Mouse (Mus musculus) midbrain, embryonic 16.5 days (tissue): ENCODE results near the gene Rilpl1. TPM values are rescaled to one million over a fixed set of nuclear protein-coding genes. Genes with fewer than 3 reads are reported as not detected.

Experiments
- ATAC-seq: fragments of 200-750 bp; cut with Nextera tagmentation; 2 replicates; pipeline ENCODE4 v1.8.0; 2017; ENCODE audit warnings: moderate TSS enrichment
- H3K27ac ChIP-seq: fragments of 300-500 bp; sonication (generic); 2 replicates; pipeline ENCODE4 v1.5.1; 2014; ENCODE audit warnings: mild to moderate bottlenecking, low read length, mixed read lengths
- H3K27me3 ChIP-seq: fragments of 300-500 bp; sonication (generic); 2 replicates; pipeline ENCODE4 v1.6.1; 2014; ENCODE audit warnings: low read depth, low read length, mixed read lengths; ENCODE audit not compliant: control insufficient read depth, insufficient read depth
- H3K36me3 ChIP-seq: fragments of 300-500 bp; sonication (generic); 2 replicates; pipeline ENCODE4 v1.6.1; 2014; ENCODE audit warnings: mild to moderate bottlenecking, low read length, moderate library complexity, mixed read lengths; ENCODE audit not compliant: control insufficient read depth, insufficient read depth
- H3K4me1 ChIP-seq: fragments of 300-500 bp; sonication (generic); 2 replicates; pipeline ENCODE4 v1.6.1; 2014; ENCODE audit warnings: mild to moderate bottlenecking, low read length, mixed read lengths; ENCODE audit not compliant: control insufficient read depth, insufficient read depth
- H3K4me2 ChIP-seq: fragments of 300-500 bp; sonication (generic); 2 replicates; pipeline ENCODE4 v1.6.1; 2014; ENCODE audit warnings: mild to moderate bottlenecking, low read length, mixed read lengths
- H3K4me3 ChIP-seq: fragments of 300-500 bp; sonication (generic); 2 replicates; pipeline ENCODE4 v1.5.1; 2014; ENCODE audit warnings: low read depth, mild to moderate bottlenecking, low read length, moderate library complexity, mixed read lengths
- H3K9ac ChIP-seq: fragments of 300-500 bp; sonication (generic); 2 replicates; pipeline ENCODE4 v1.6.1; 2014; ENCODE audit warnings: low read depth, low read length, mixed read lengths
- H3K9me3 ChIP-seq: fragments of 300-500 bp; sonication (generic); replicated peaks from 2 replicates; pipeline ENCODE4 v1.6.1; 2014; ENCODE audit warnings: mild to moderate bottlenecking, low read length, mixed read lengths; ENCODE audit not compliant: control insufficient read depth, poor library complexity, severe bottlenecking
- WGBS: fragments of 180-500 bp; shearing (Covaris S2); extraction: QIAGEN DNeasy Blood & Tissue Kit; methylation state at CpG from one replicate; pipeline ENCODE4 v1.1.7; 2014; 5-methylcytosine and 5-hydroxymethylcytosine counted together
- polyA plus RNA-seq: library from polyadenylated mRNA; unstranded; fragments of >200 nt; fragmentation: Nextera tagmentation; extraction: Ambion mirVana; gene quantifications from 2 replicates; pipeline ENCODE4 v1.2.1, GENCODE M21; 2015

Gene Rilpl1
- 10.6 and 11.7 TPM in 2 replicates for polyA plus RNA-seq

DNA sequence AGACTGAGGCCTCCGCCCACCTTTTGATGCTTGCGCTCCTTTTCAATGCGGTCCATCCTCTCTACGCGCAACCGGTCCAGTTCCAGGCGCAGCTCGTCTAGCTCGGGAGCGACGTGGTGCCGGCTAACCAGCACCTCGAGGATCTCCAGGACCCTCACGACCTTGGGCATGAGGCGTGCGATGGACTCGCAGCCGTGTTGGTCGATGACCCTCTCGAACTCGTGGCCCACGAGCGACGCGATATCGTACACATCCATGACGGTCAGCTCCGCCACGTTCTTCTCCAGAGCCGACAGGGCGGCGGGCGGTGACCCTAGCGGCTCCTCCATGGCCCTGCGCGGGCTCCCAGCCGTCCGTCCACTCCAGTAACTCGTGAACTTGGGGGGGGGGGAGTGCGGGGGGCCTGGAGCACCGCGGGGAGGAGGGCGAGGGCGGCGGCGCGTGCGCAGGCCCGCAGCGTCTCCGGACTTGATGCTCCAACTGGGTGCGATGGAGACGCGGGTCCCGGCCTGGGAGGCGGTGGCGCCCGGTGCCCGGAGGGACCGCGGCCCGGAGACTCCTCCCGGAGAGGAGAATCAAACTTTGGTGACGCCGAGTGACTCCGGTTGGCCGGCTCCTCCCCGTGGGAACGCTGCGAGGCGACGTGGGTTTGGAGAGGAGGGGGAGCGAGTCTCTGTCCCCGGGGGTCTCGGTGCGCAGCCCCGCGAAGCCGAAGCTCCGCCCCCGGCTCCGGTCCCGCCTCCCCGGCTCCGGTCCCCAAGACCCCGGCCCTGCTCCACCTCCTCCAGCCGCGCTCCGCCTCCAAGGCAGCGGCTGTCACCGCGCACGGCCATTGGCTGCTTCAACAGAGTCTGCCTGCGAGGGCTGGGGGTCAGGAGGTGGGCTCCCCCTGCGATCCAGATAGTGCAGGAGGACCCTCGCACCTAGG lies at the start of gene Rilpl1:
Rilpl1 (minus strand) TSS at position 737 of the 928 bp plus-strand sequence.
- Histone ChIP-seq H3K36me3 (no peaks in the 10 kb centered on the region; the same call in 1 of the 2 replicates), H3K27me3 (no peaks in the 10 kb centered on the region), H3K27ac (peak within 1 kb of the TSS; percentile 79), H3K9me3 (no peaks in the 10 kb centered on the region), H3K9ac (peak within 1 kb of the TSS; percentile 84), H3K4me2 (peak within 1 kb of the TSS; percentile 87), H3K4me3 (peak within 1 kb of the TSS; percentile 82), H3K4me1 (peaks cover 20% of the 10 kb centered on the region)
- under 1% methylated on average over 84 of the region's 96 CpGs for WGBS
- ATAC-seq, result peak; percentile 94

DNA sequence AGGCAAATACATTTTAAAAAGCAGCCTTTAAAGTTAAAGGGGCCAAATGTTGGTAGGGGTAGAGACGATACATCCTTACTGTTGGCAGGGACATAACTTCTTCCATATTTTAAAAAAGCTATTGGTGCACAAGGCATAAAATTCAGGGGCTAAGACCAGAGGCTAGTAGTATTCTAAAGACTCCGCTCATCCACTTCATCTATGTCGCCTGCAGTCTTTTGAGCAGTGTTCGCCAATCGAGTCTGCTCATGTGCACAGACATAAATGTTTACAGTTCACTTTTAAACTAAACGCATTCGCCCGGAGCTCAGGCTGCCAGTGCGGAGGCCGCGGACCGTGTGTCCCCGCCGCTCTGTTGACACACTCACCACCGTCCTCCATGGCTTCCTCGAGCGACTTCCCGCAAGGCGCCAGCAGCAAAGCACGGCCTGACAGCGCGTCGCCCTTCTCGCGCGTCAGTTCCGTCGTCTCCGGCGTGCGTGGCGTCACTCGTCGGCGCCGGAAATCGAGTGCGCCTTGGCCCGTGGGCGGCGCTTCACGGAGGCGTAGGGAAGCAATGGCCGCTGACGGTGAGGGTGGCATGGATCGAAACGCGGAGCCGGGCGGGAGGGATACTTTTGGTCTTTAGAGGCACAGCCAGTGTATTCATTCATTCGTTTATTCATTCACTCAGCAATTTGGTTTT lies 47.6 kb upstream of the Rilpl1 start, which contains the start of the genes Eif2b1 and Gtf2h3:
Eif2b1 (minus strand) TSS at position 499 of the 685 bp plus-strand sequence.
Gtf2h3 (plus strand) TSS at position 508 of the 685 bp plus-strand sequence.
- no peaks in the 10 kb centered on the region for H3K9me3 ChIP-seq
- ATAC-seq, result peak; percentile 92
- H3K4me3 ChIP-seq, result peak within 1 kb of the TSS; percentile 82
- H3K4me1 ChIP-seq, result peaks cover 25% of the 10 kb centered on the region
- H3K27me3 ChIP-seq, result no peaks in the 10 kb centered on the region
- peak within 1 kb of the TSS; percentile 99 for H3K4me2 ChIP-seq
- peak within 1 kb of the TSS; percentile 81 for H3K9ac ChIP-seq
- peak within 1 kb of the TSS; percentile 43 for H3K27ac ChIP-seq
- H3K36me3 ChIP-seq, result peaks cover 19% of the 10 kb centered on the region
- whole genome bisulfite sequencing, result 1% methylated on average over 51 of the region's 51 CpGs

DNA sequence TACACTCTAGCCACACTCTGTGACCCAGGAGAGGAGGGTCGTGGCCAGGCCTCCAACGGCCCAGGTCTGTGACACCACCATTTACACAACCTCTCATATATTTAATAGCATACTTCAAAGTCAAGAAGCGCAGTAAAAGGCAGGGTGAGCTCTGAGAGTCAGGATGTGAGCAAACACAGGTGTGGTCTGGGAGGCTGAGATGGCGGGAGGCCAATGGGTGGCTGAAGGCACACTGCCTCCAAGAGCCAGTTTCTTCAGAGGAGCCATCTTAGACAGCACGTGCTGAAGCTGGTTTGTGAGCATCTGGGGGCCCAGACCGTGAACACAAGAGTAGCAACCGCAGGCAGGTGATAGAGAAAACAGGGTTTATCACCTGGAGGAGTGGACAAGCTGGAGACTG lies 44.3 kb upstream of the Rilpl1 start:
- Histone ChIP-seq H3K27me3 (no peaks in the 10 kb centered on the region), H3K27ac (no peak overlapping the region), H3K4me3 (no peak overlapping the region), H3K4me1 (peaks cover 20% of the 10 kb centered on the region), H3K9ac (no peak overlapping the region), H3K36me3 (peaks cover 42% of the 10 kb centered on the region), H3K9me3 (no peaks in the 10 kb centered on the region), H3K4me2 (no peak overlapping the region)
- 93% methylated on average over 7 of the region's 7 CpGs for WGBS
- no peak for ATAC-seq

DNA sequence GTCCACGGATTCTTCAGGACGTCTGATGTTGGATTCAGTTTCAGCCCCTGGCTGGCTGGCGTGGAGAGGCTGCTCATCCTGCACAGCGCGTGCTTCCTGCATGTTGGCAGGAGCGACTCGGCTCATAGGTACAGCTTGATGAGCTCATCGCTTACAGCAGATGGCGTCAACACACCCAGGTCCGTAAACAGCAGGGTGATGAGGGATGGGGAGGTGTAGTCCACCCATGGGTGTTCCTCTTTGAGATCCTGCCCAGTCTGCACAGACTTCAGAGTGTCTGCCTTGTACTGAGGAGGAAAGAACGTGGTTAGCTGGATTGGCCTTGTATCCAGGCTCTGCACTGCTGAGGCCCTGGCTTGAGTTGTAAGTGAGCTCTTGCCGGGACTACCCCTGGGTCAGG lies 39.9 kb upstream of the Rilpl1 start:
- no peak overlapping the region for H3K4me3 ChIP-seq
- H3K36me3 ChIP-seq, result peaks cover 64% of the 10 kb centered on the region
- no peak overlapping the region for H3K4me2 ChIP-seq
- no peak overlapping the region for H3K27ac ChIP-seq
- no peaks in the 10 kb centered on the region for H3K9me3 ChIP-seq
- no peak overlapping the region for H3K9ac ChIP-seq
- 88% methylated on average over 12 of the region's 12 CpGs for WGBS
- H3K4me1 ChIP-seq, result no peaks in the 10 kb centered on the region
- ATAC-seq, result no peak
- H3K27me3 ChIP-seq, result no peaks in the 10 kb centered on the region

DNA sequence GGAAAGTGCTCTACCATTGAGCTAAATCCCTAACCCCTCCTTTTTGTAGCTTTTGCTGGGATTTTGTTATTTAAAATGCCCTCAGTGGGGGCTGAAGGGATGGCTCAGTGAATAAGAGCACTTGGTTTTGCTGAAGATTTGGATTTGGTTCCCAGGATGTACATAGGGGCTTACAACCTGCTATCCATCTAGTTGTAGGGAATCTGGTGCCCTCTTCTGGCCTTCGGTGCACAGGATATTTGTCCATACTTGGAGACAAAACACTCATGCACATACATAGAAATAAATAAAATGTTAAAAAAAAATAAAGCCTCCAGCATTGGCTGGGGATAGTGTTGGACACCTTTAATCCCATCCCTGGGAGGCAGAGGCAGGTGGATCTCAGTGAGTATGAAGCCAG lies 24.0 kb upstream of the Rilpl1 start:
- peaks cover 11% of the 10 kb centered on the region for H3K4me1 ChIP-seq
- H3K4me2 ChIP-seq, result no peak overlapping the region
- H3K27ac ChIP-seq, result no peak overlapping the region
- ATAC-seq, result no peak
- WGBS, result 78% methylated on average over 1 of the region's 1 CpGs
- no peak overlapping the region for H3K9ac ChIP-seq
- no peaks in the 10 kb centered on the region for H3K9me3 ChIP-seq
- H3K27me3 ChIP-seq, result no peaks in the 10 kb centered on the region
- peaks cover 30% of the 10 kb centered on the region for H3K36me3 ChIP-seq
- H3K4me3 ChIP-seq, result no peak overlapping the region

DNA sequence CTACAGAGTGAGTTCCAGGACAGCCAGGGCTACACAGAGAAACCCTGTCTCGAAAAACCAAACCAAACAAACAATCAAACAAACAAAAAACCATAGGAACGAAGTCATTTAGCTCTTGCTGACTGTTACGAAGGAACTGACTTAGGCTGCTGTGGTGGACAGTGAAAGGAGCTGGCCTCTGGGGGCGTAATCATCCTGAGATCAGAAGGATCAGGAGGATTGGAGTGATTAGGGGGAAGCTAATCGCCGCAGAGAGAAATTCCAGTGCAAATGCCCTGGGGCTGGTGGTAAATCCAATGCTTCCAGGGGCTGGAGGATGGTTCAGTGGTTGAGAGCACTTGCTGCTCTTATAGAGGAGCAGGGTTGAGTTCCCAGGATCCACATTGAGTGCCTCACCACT lies 22.4 kb upstream of the Rilpl1 start:
- WGBS, result 65% methylated on average over 6 of the region's 6 CpGs
- peaks cover 22% of the 10 kb centered on the region for H3K36me3 ChIP-seq

DNA sequence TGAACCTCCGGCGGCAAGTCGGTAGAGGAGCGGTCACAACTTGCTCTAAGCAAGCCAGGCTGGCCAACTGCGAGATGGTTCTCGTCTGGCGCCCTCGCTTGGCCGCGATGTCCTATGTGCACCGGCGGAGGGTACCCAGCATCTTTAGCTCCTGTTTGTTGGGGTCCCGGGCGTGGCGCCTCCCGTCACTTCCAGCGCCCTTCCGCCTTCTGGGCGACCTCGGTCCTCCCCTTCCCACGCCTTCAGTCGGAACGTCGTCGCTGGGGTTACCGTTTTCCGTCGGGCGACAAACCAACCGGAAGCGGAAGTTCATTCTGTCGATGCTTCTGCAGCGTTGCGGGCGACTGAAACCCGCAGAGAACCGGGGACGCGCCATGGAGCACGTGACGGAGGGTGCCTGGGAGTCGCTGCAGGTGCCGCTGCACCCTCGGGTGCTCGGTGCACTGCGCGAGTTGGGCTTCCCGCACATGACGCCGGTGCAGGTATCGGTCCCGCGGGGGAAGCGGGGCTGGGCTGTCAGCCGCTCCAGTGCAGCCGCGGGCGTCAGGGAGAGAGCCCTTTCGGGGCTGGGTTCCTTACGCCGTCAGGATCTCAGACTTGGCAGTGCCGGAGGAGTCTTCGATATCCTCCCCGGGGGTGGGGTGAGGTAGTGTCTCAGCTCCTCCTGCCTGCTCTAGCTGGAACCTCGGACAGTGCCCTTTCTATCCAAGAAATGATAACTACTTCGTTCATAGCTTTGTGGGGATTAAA lies 21.5 kb upstream of the Rilpl1 start, which contains the start of gene Ddx55:
Ddx55 (plus strand) TSS at position 307 of the 750 bp plus-strand sequence.
- no peaks in the 10 kb centered on the region for H3K9me3 ChIP-seq
- H3K4me1 ChIP-seq, result peaks cover 11% of the 10 kb centered on the region
- H3K27ac ChIP-seq, result peak within 1 kb of the TSS; percentile 85
- under 1% methylated on average over 65 of the region's 66 CpGs for WGBS
- H3K4me3 ChIP-seq, result peak within 1 kb of the TSS; percentile 98
- peak within 1 kb of the TSS; percentile 64 for H3K4me2 ChIP-seq
- no peaks in the 10 kb centered on the region for H3K27me3 ChIP-seq
- ATAC-seq, result peak; percentile 89
- H3K36me3 ChIP-seq, result peaks cover 23% of the 10 kb centered on the region
- peak within 1 kb of the TSS; percentile 92 for H3K9ac ChIP-seq

More for the DNA sequence above, 22.4 kb upstream of the Rilpl1 start:
- ATAC-seq, result no peak
- H3K4me3 ChIP-seq, result peak overlapping the region; percentile 98; the same call in 1 of the 2 replicates
- no peak overlapping the region for H3K27ac ChIP-seq
- no peak overlapping the region for H3K9ac ChIP-seq
- H3K9me3 ChIP-seq, result no peaks in the 10 kb centered on the region
- H3K4me1 ChIP-seq, result peaks cover 11% of the 10 kb centered on the region
- H3K27me3 ChIP-seq, result no peaks in the 10 kb centered on the region
- peak overlapping the region; percentile 64 for H3K4me2 ChIP-seq

DNA sequence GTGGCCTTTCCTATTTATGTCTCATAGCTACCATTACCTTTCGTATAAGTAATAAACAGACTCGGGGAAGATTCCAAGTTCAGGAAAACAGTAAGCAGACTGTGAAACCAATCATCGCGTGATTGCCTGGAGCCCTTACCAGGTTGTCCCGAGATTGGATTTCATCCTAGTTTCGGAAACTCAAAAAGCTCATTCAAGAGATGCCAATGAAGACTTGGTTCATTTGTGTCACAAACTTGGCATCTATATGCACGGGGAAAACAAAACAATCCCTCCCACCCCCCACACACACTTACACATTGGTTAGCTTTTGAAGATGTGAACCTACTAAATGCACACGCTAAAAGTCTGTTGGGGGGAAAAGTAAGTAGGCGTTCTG lies 20.9 kb upstream of the Rilpl1 start:
- WGBS, result 14% methylated on average over 9 of the region's 9 CpGs
- peak overlapping the region; percentile 64 for H3K4me2 ChIP-seq
- peaks cover 23% of the 10 kb centered on the region for H3K36me3 ChIP-seq
- no peaks in the 10 kb centered on the region for H3K9me3 ChIP-seq
- H3K9ac ChIP-seq, result peak overlapping the region; percentile 92
- H3K27ac ChIP-seq, result peak overlapping the region; percentile 85
- no peaks in the 10 kb centered on the region for H3K27me3 ChIP-seq
- peaks cover 11% of the 10 kb centered on the region for H3K4me1 ChIP-seq
- H3K4me3 ChIP-seq, result peak overlapping the region; percentile 98
- no peak for ATAC-seq
